Mouse (Mus musculus): ENCODE measurements around the gene Tgfbr3.

The Tgfbr3 gene

DNA sequence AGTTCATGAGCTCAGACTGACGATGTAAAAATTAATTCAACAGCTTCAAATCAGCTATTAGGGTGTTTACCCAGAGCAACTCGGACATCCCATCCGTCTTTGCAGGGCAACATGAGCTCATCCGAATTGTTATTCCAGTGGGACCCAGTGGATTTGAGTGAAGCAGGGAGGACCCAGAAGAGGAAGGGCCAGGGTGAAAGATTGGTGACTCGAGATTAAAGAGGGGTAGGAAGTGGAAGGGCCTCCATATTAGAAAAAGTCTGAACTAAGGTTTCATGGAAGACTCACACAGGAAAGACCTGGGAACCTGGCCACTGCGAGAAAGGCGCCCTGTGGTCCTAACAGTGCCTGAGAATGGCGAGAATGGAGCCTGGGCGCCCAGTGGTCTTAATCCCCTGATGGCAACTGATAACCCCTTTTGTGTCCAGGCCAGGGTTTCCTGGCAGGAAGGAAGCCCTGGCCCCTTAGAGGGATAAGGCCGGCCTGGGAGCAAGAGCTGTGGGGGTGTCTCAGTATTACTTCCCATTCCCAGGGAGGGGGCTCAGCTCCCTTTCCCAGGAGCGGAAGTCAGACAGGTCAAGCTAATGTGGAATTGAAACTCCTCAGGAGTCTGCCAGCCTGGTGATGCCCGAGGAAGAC lies 208.3 kb downstream of the Tgfbr3 start:
- no peak for DNase-seq (ENCODE audit: low read depth, low spot score)

- DNase-seq (ENCODE audit: low read depth, low spot score): no peak
Observed at GRCm38 (mm10) chr5:107079920-107080319, 209.5 kb downstream of the Tgfbr3 start.

- no peak for DNase-seq (ENCODE audit: low read depth, low spot score)
Observed at GRCm38 (mm10) chr5:107079146-107079638, 210.2 kb downstream of the Tgfbr3 start.

- no peak for DNase-seq (ENCODE audit: low read depth, low spot score)
Observed at GRCm38 (mm10) chr5:107078361-107078760, 211.1 kb downstream of the Tgfbr3 start.

GRCm38 (mm10) chr5:107077900-107078299 lies 211.5 kb downstream of the Tgfbr3 start:
- no peak for DNase-seq (ENCODE audit: low read depth, low spot score)

- no peak for DNase-seq (ENCODE audit: low read depth, low spot score)
Observed at GRCm38 (mm10) chr5:107074980-107075583, 214.3 kb downstream of the Tgfbr3 start.

DNA sequence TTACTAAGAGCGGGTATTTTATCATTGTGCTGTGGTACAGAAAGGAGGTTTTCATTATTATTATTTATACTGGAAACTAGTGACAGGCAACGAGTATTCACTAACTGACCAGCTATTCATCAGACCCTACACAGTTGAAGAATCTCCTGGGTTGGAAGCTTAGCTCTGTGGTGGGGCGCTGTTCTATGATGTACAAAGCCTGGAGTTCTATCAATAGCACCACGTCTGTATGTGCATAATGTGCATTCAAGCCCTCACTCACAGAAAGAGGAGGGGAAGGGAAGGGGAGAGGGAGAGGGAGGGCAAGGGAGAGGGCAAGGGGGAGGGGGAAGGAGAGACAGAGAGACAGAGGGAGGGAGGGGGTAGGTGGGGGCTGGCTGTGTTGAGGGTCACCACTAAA lies 215.1 kb downstream of the Tgfbr3 start:
- no peak for DNase-seq (ENCODE audit: low read depth, low spot score)

DNA sequence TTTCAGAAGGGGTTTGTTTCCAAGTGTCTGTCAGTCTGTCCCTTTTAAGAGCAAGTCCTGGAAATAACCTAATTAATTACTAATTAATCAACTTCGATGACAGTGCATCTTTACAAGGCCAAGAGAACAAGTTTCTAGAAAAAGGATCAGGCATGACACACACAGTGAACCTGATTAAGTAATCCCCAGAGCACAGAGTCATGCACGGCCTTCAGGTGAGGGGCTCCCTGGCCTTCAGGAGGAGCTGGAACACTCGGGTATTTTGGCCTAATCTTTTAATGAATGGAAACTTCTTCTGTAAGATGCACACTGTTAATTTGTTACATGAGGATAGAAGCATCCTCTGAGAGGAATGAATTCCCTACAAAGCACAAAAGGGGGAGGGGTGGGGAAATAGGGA lies 215.9 kb downstream of the Tgfbr3 start:
- DNase-seq (ENCODE audit: low read depth, low spot score): no peak

GRCm38 (mm10) chr5:107068146-107068545 lies 221.3 kb downstream of the Tgfbr3 start:
- no peak for DNase-seq (ENCODE audit: low read depth, low spot score)

- DNase-seq (ENCODE audit: low read depth, low spot score): no peak
Observed at GRCm38 (mm10) chr5:107067531-107067930, 221.9 kb downstream of the Tgfbr3 start.

- DNase-seq (ENCODE audit: low read depth, low spot score): no peak
Observed at GRCm38 (mm10) chr5:107064922-107065321, 224.5 kb downstream of the Tgfbr3 start.

- no peak for DNase-seq (ENCODE audit: low read depth, low spot score)
Observed at GRCm38 (mm10) chr5:107062229-107062852, 227.1 kb downstream of the Tgfbr3 start.

GRCm38 (mm10) chr5:107059514-107059913 lies 229.9 kb downstream of the Tgfbr3 start:
- no peak for DNase-seq (ENCODE audit: low read depth, low spot score)

DNA sequence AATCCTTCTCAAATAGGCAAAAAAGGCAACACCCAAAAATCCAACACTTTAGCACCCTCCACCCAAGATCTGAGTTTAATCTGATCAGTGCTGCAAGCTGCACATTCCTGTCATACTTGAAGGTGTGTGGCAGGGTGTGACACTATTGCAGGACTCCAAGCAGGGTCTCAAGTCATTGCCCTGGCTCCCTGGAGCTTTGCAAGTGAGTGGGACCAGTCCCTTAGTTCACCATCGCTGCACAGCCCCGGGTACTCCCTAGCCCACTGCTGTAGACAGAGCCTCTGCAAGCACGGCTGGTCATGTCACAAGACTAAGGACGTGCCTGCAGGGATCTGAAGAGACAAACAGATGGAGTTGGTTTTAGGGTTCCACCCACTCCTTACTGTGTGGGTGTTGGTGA lies 230.8 kb downstream of the Tgfbr3 start:
- DNase-seq (ENCODE audit: low read depth, low spot score): no peak
